Mouse (Mus musculus) myocyte (in vitro differentiated cells): ENCODE measurements around the gene Dhrs13. TPM values are rescaled to one million over a fixed set of nuclear protein-coding genes. Genes with fewer than 3 reads are reported as not detected.

ENCODE experiments used
- H3K27me3 ChIP-seq: one replicate; pipeline ENCODE4 v1.6.1; 2011; ENCODE audit not compliant: control insufficient read depth, insufficient read depth, insufficient read length
- H3K36me3 ChIP-seq: one replicate; pipeline ENCODE4 v1.6.1; 2011; ENCODE audit not compliant: control insufficient read depth, insufficient read depth
- H3K4me2 ChIP-seq: one replicate; pipeline ENCODE4 v1.6.1; 2011; ENCODE audit warnings: low read depth, control low read depth
- H3K4me3 ChIP-seq: one replicate; pipeline ENCODE4 v1.5.1; 2011; ENCODE audit warnings: mild to moderate bottlenecking, control low read depth, moderate library complexity
- H3K79me2 ChIP-seq: one replicate; pipeline ENCODE4 v1.6.1; 2011; ENCODE audit not compliant: control insufficient read depth, insufficient read depth
- H3ac ChIP-seq: one replicate; pipeline ENCODE4 v1.6.1; 2011; ENCODE audit not compliant: control insufficient read depth, insufficient read length
- CEBPB ChIP-seq: IDR thresholded peaks from 2 replicates; pipeline ENCODE4 v1.6.1; 2011; ENCODE audit warnings: mild to moderate bottlenecking, moderate library complexity; ENCODE audit not compliant: poor library complexity, insufficient read depth, severe bottlenecking
- E2F4 ChIP-seq: IDR thresholded peaks from one replicate; pipeline ENCODE4 v1.6.1; 2011; ENCODE audit warnings: mild to moderate bottlenecking, control low read depth, moderate library complexity; ENCODE audit not compliant: insufficient read depth
- MAX ChIP-seq: IDR thresholded peaks from one replicate; pipeline ENCODE4 v1.6.1; 2011; ENCODE audit warnings: low read depth, mild to moderate bottlenecking, control low read depth
- MYOD1 ChIP-seq, 3 experiments: IDR thresholded peaks; one replicate each; pipeline ENCODE4 v1.6.1; 2011; ENCODE audit warnings: control low read depth in 2 of 3, low read depth in 2 of 3, mild to moderate bottlenecking in 2 of 3, moderate library complexity in 1 of 3; ENCODE audit not compliant: insufficient read length in 2 of 3, control insufficient read depth in 1 of 3
- MYOG ChIP-seq, 3 experiments: IDR thresholded peaks; one replicate each; pipeline ENCODE4 v1.6.1; 2011; ENCODE audit warnings: control low read depth in 2 of 3, low read depth in 2 of 3, mild to moderate bottlenecking in 2 of 3; ENCODE audit not compliant: insufficient read length in 2 of 3, control insufficient read depth in 1 of 3, insufficient read depth in 1 of 3
- POLR2A ChIP-seq: IDR thresholded peaks from one replicate; pipeline ENCODE4 v1.6.1; 2011; ENCODE audit warnings: low read depth, mild to moderate bottlenecking, control low read depth, moderate library complexity; ENCODE audit not compliant: insufficient read length
- POLR2AphosphoS2 ChIP-seq: IDR thresholded peaks from one replicate; pipeline ENCODE4 v1.6.1; 2011; ENCODE audit warnings: low read depth, control low read depth; ENCODE audit not compliant: insufficient read length
- REST ChIP-seq: IDR thresholded peaks from one replicate; pipeline ENCODE4 v1.6.1; 2011; ENCODE audit warnings: mild to moderate bottlenecking, control low read depth, moderate library complexity; ENCODE audit not compliant: insufficient read depth, insufficient read length
- SRF ChIP-seq: IDR thresholded peaks from one replicate; pipeline ENCODE4 v1.6.1; 2011; ENCODE audit warnings: low read depth; ENCODE audit not compliant: control insufficient read depth, insufficient read length
- TCF12 ChIP-seq: IDR thresholded peaks from one replicate; pipeline ENCODE4 v1.6.1; 2011; ENCODE audit warnings: mild to moderate bottlenecking, control low read depth; ENCODE audit not compliant: poor library complexity, insufficient read depth, severe bottlenecking
- TCF3 ChIP-seq: IDR thresholded peaks from one replicate; pipeline ENCODE4 v1.6.1; 2011; ENCODE audit warnings: low read depth, control low read depth; ENCODE audit not compliant: insufficient read length
- USF1 ChIP-seq: IDR thresholded peaks from one replicate; pipeline ENCODE4 v1.6.1; 2011; ENCODE audit warnings: low read depth, mild to moderate bottlenecking, control low read depth, moderate library complexity
- polyA plus RNA-seq: library from polyadenylated mRNA; unstranded; fragments of >200 nt; fragmentation: generic; extraction: Trizol; gene quantifications from one replicate; pipeline ENCODE4 v1.2.1, GENCODE M21; 2012; ENCODE audit warnings: missing spikeins

Dhrs13 gene
- polyA plus RNA-seq, 1 experiment = 10.0 TPM

GRCm38 (mm10) chr11:78074666-78075065, 42.6 kb downstream of the Dhrs13 start:
- Histone ChIP-seq H3K27me3 (no peaks in the 10 kb centered on the region), H3K4me3 (no peak overlapping the region), H3K4me2 (no peak overlapping the region), H3ac (no peak overlapping the region), H3K79me2 (peaks cover 8% of the 10 kb centered on the region), H3K36me3 (peaks cover 27% of the 10 kb centered on the region)
- TF ChIP-seq POLR2A = no peak
- no peak for TF ChIP-seq SRF
- TF ChIP-seq TCF12 = no peak
- TF ChIP-seq USF1 = no peak
- no peak for TF ChIP-seq MYOD1 (IDR thresholded peaks at IDR 0.05; ENCODE audit: control insufficient read depth in 1 of 3, insufficient read length in 2 of 3, low read depth in 2 of 3)
- TF ChIP-seq MYOG (IDR thresholded peaks at IDR 0.05; ENCODE audit: control insufficient read depth in 1 of 3, insufficient read depth in 1 of 3, insufficient read length in 2 of 3, low read depth in 2 of 3) = no peak
- TF ChIP-seq MAX = no peak

DNA sequence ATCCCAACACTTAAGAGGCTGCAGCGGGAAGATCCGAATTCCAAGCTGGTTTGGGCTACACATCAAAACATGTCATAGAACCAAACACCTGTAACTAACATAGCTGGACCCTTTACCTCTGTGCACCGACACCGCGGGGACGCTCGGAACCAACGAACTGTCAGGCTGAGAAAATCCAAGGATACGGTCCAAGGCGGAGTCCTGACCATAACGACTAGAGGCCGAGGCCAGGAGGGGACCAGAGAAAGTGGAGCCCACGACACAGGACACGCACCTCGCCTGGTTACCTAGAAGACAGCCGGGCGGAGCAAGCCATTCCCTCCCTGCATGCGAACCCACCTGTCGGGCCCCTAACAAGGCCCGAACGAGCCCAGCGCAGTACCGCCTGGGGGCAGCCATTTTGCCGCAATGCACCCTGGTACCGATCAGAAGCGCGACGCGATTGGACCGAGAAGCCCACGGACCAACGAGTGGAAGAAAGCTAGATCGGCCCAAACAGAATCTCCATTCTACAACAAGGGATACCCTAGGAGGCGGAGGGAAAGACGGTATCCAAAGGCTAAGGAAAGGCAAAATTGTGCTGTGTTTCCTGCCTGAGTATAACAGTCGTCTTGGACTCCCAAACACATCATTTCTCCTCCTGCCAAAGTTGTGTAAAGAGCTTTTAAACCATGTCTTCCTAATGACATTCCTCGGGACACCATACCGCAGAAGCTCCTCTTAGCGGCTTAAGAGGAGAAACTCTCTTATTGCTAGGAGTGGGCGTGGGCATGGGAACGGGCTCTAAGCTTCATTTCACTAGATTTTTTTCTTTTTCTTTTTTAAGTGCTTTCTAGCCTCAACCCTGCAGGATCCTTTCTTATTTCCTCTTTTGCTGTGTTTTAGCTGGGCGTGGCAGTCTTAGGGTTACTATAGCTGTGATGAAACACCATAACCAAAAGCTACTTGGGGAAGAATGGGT, 48.2 kb downstream of the Dhrs13 start, which contains the start of gene Eral1:
TSS of gene Eral1 (minus strand) at position 423 of the 961 bp plus-strand sequence.
- Histone ChIP-seq H3ac (peak within 1 kb of the TSS; percentile 22), H3K4me3 (peak within 1 kb of the TSS; percentile 56), H3K36me3 (peaks cover 11% of the 10 kb centered on the region), H3K27me3 (peaks cover 4% of the 10 kb centered on the region), H3K4me2 (peak within 1 kb of the TSS; percentile 83), H3K79me2 (peaks cover 11% of the 10 kb centered on the region)
- TF ChIP-seq MYOD1 (IDR thresholded peaks at IDR 0.05; ENCODE audit: control insufficient read depth in 1 of 3, insufficient read length in 2 of 3, low read depth in 2 of 3) (peak in 1 of 3 experiments; percentile 23), CEBPB (no peak), REST (no peak), SRF (no peak), MYOG (IDR thresholded peaks at IDR 0.05; ENCODE audit: control insufficient read depth in 1 of 3, insufficient read depth in 1 of 3, insufficient read length in 2 of 3, low read depth in 2 of 3) (peak in 1 of 3 experiments; percentile 49), USF1 (no peak), MAX (no peak), TCF3 (no peak), TCF12 (no peak), E2F4 (no peak), POLR2A (peak; percentile 80), POLR2AphosphoS2 (peak; percentile 76)

DNA sequence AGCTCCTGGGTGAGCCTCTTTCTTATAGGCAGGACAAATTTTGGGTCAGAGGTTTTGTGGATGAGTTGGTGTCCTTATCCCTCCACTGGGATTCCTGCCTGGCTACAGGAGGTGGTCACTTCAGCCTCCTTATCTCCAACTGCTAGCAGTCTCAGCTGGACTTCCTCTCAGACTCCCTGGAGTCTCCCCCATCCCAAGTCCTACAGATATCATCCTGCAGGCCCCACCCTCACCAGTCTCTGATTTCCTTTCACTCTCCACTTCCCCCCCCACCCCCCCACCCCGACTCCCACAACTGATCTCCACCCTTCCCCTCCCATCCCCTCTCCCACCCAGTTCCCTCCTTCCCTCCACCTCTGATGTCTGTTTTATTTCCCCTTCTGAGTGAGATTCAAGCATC, 51.5 kb downstream of the Dhrs13 start:
- Histone ChIP-seq H3K79me2 (peaks cover 11% of the 10 kb centered on the region), H3K4me2 (no peak overlapping the region), H3ac (no peak overlapping the region), H3K27me3 (peaks cover 4% of the 10 kb centered on the region), H3K4me3 (no peak overlapping the region), H3K36me3 (no peaks in the 10 kb centered on the region)
- TF ChIP-seq TCF12 = no peak

GRCm38 (mm10) chr11:78086925-78087479, 54.9 kb downstream of the Dhrs13 start:
- Histone ChIP-seq H3K36me3 (no peaks in the 10 kb centered on the region), H3K79me2 (no peaks in the 10 kb centered on the region), H3K4me3 (no peak overlapping the region), H3ac (no peak overlapping the region), H3K4me2 (no peak overlapping the region), H3K27me3 (peaks cover 4% of the 10 kb centered on the region)
- TF ChIP-seq POLR2A (no peak), TCF3 (no peak), TCF12 (no peak), CEBPB (no peak), POLR2AphosphoS2 (no peak), MAX (no peak), MYOD1 (IDR thresholded peaks at IDR 0.05; ENCODE audit: control insufficient read depth in 1 of 3, insufficient read length in 2 of 3, low read depth in 2 of 3) (no peak), SRF (no peak), E2F4 (no peak), USF1 (no peak), REST (no peak), MYOG (IDR thresholded peaks at IDR 0.05; ENCODE audit: control insufficient read depth in 1 of 3, insufficient read depth in 1 of 3, insufficient read length in 2 of 3, low read depth in 2 of 3) (no peak)

Other genes starting within 250 kb of the Dhrs13 start
- 0.07 TPM for gene Gm10277, start 244.5 kb upstream of the Dhrs13 start, polyA plus RNA-seq
- not detected for gene Pipox, start 138.2 kb upstream of the Dhrs13 start, polyA plus RNA-seq
- not detected for gene Sez6, start 101.5 kb upstream of the Dhrs13 start, polyA plus RNA-seq
- 22.2 TPM for gene Phf12, start 49.5 kb upstream of the Dhrs13 start, polyA plus RNA-seq
- 78.8 TPM for gene Flot2, start 5.7 kb downstream of the Dhrs13 start, polyA plus RNA-seq
- 24.6 TPM for gene Eral1, start 48.1 kb downstream of the Dhrs13 start, polyA plus RNA-seq
- gene Fam222b, start 62.4 kb downstream of the Dhrs13 start, polyA plus RNA-seq = 16.1 TPM
- 206 TPM for gene Traf4, start 133.3 kb downstream of the Dhrs13 start, polyA plus RNA-seq
- 9.6 TPM for gene Nek8, start 144.4 kb downstream of the Dhrs13 start, polyA plus RNA-seq
- gene Tlcd1, start 144.4 kb downstream of the Dhrs13 start, polyA plus RNA-seq = 17.4 TPM
- gene Rpl23a, start 151.3 kb downstream of the Dhrs13 start, polyA plus RNA-seq = 3,571 TPM
- gene Rab34, start 156.2 kb downstream of the Dhrs13 start, polyA plus RNA-seq = 88.8 TPM
- gene Proca1, start 161.1 kb downstream of the Dhrs13 start, polyA plus RNA-seq = 0.14 TPM
- gene Sdf2, start 213.5 kb downstream of the Dhrs13 start, polyA plus RNA-seq = 98.6 TPM
- gene Supt6, start 213.7 kb downstream of the Dhrs13 start, polyA plus RNA-seq = 42.3 TPM
- 65.8 TPM for gene 2610507B11Rik, start 229.5 kb downstream of the Dhrs13 start, polyA plus RNA-seq